Mouse (Mus musculus) heart, adult 2 months (tissue): ENCODE data around the gene Atrip.

ENCODE experiments used
- CTCF ChIP-seq: fragments of 200-600 bp; IDR thresholded peaks from 2 replicates; pipeline ENCODE4 v1.8.1; 2022; ENCODE audit warnings: antibody characterized with exemption, mild to moderate bottlenecking, moderate library complexity
- EP300 ChIP-seq: fragments of 200-500 bp; IDR thresholded peaks from 2 replicates; pipeline ENCODE4 v1.6.1; 2011; ENCODE audit warnings: low read depth, low read length, control low read depth; ENCODE audit not compliant: insufficient read depth

GRCm38 (mm10) chr9:109123266-109123665 is 49.3 kb upstream of the Atrip start:
- TF ChIP-seq CTCF = no peak
- no peak for TF ChIP-seq EP300
